Mouse (Mus musculus): ENCODE measurements around the gene 2810408A11Rik.

The 2810408A11Rik gene

DNA sequence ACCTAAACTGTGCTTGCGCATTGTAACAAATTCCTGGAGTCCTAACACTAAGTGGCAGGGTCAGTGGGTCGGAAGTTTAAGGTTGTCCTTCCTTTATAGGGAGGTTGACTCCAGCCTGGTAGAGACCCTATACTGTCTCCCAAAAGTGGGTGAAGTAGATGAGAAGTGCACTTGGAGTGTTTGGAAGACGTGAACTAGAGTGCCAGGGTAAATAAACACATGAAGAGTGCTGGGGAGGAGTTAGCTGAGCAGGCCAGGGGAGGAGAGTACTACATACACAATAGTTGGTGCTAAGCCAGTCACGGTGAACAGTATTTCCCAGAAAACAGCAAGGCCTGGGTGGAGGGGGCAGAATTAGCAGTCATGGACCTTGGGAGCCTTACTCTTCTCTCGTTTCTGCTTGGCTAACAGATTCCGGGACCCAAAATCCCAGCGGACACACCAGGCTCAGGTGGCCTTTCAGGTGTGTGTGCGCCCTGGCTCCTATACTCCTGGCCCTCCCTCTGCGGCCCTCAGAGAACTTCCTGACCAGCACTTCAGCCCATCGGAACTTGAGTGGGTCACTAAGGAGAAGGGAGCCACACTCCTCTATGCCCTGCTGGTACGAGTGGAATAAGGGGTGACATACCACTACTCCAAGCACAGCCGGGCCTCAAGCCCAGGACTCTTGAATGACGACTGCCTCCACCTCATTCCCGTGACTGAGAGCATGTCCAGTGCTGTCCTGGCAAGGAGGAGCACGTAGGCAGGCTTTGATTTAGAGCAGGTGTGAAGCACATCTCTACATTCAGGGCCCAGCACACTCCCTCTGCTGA is 12.1 kb upstream of the 2810408A11Rik start:
- no peak for DNase-seq (ENCODE audit: low spot score)

DNA sequence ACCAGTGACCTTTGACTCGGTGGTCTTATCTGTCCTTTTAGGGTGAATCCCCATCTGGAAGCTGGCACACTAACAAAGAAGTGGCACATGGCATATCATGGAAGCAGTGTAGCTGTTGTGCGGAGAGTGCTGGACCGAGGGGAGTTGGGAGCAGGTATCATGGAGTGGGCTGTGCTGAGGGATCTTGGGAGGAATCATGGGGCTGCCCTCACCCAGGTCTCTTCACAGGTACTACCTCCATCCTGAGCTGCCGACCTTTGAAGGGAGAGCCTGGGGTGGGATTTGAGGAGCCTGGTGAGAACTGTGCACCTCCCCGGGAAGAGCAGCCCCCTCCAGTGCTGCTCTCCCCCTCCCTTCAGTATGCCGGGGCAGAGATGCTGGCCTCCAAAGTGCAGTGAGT is 10.9 kb upstream of the 2810408A11Rik start:
- DNase-seq (ENCODE audit: low spot score) = no peak

DNA sequence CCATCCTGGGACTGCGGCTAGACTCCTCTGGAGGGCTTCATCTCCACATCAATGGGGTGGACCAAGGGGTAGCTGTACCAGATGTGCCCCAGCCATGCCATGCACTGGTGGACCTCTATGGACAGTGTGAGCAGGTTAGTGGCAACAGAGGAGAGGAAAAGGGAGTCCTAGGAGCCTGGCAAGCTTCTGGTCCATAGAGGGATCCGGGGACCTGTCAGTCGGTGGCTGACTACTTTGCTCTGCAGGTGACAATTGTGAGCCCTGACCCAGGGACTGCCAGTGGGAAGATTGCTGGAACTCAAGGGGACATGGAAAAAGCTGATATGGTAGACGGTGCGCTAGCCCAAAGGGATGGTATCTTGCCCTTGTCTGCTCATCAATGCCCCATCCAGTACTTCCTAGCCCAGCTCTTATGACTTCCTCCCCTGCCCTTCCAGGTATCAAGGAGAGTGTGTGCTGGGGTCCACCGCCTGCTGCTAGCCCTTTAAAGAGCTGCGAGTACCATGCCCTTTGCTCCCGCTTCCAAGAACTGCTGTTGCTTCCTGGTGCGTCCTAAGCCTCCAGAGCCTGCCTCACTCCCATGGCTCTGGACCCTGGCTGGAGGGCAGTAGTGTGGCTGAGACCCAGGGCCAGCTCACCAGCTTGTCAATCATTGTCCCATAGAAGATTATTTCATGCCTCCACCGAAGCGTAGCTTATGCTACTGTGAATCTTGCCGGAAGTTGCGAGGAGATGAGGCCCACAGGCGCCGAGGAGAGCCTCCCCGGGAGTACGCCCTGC is 10.2 kb upstream of the 2810408A11Rik start:
- DNase-seq (ENCODE audit: low spot score) = peak; percentile 88

DNA sequence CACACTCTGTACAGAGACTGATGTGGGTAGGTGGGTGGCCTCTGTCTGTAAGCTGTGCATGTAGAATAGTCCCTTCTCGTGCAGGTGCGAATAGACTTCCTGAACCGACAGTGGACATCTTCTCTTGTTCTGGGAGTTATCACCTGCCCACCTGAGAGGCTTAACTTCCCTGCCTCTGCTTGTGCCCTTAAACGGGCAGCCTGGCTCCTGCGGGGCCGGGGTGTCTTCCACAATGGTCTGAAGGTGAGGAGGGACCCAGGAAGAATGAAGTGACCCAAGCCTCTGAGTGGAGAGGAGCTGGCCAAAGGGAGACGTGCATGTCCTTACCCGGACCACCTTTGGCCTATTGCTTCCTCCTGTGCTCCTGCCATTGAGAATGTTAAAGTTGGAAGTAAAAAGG is 9.4 kb upstream of the 2810408A11Rik start:
- DNase-seq (ENCODE audit: low spot score) = no peak

DNA sequence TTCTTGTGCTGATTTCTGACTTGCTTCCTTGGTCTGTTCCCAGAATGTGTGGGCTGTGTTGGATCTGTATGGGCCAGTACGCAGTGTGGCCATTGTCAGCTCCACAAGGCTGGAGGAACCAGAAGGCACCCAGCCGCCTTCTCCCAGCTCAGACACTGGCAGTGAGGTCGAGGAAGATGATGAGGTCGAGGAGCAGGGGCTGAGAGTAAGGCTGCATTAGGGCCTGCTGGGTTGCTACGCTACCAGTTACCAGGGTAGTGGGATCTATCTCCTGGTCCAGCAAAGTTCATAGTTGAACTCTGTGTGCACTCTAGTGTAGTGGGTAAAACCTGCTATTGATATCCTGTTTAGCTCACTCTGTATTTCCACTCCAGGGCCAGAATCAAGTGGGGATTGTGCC is 8.4 kb upstream of the 2810408A11Rik start:
- no peak for DNase-seq (ENCODE audit: low spot score)

DNA sequence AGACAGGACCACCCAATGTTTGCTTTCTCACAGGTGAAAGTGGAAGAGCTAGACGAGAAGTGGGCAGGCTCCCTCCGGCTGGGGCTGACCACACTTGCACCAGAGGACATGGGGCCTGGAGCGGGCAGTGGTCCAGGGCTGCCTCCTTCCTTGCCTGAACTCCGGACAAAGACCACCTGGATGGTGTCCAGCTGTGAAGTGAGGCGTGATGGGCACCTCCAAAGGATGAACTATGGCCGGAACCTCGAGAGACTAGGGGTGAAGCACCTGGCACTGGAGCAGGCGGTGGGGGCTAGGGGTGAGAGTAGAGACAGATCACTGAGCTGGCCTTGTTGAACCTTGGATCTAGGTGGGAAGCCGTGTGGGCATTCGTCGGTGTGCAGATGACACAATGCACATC is 7.9 kb upstream of the 2810408A11Rik start:
- no peak for DNase-seq (ENCODE audit: low spot score)

DNA sequence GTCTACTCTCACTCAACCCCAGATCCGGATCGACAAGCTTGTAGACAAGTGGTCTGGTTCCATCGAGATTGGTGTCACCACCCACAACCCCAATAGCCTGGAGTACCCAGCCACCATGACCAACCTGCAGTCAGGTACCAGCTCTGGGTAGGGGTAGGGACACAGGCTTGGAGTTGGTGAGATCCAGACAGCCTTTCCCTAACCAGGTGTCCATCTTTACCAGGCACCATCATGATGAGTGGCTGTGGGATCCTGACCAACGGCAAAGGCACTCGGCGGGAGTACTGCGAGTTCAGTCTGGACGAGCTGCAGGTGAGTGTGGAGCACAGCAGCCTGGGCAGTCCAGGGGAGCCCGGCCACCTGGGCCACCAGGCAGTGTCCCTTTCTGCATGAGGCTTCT is 3.5 kb upstream of the 2810408A11Rik start:
- no peak for DNase-seq (ENCODE audit: low spot score)

DNA sequence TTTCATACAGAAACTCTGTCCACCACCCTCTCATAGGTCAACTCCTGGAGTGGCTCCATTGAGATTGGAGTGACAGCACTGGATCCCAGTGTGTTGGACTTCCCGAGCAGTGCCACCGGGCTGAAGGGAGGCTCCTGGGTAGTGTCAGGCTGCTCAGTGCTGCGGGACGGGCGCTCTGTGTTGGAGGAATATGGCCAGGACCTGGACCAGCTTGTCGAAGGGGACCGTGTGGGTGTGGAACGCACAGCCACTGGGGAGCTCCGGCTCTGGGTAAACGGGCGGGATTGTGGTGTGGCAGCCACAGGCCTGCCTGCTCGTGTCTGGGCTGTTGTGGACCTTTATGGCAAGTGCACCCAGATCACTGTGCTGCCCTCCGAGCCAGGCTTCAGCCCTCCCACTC is 2.2 kb upstream of the 2810408A11Rik start:
- DNase-seq (ENCODE audit: low spot score) = no peak

DNA sequence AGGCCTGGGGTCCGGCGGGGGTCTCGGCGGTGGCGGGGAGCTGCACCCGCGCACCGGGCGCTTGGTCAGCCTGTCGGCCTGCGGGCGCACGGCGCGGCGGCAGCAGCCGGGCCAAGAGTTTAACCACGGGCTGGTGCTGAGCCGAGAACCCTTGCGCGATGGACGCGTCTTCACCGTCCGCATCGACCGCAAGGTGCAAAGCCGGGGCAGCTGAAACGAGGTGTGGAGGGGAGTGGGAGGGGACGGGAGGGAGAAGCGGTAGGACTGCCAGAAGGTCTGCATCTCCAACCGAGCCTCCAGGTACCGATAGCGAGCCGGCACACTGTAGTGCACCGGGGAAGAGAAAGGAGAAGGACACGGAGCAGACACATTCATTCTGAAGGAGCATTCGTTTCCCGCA is 1.2 kb upstream of the 2810408A11Rik start:
- DNase-seq (ENCODE audit: low spot score) = no peak

DNA sequence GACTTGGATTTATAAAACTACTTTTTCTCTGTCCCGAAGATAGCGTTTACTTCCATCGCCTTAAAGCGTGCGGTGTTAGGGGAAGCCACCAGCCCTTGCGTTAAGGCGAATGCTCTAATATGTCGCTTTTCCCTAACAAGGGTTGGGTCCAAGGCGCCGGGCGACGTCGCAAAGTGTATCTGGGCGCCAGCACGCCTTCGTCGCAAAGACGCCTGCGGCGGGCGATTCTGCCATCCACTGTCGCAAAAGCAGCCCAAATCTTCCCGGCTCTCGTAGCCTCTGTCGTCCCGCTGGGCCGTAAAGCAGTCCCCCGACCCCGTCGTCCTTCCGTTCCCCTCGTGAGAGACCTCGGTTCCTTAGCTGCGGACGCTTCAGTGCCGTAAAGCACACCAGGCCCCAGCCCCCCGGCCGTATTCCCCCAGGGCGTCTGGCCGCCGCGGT is 639 bp upstream of the 2810408A11Rik start:
- DNase-seq (ENCODE audit: low spot score) = peak; percentile 96

DNA sequence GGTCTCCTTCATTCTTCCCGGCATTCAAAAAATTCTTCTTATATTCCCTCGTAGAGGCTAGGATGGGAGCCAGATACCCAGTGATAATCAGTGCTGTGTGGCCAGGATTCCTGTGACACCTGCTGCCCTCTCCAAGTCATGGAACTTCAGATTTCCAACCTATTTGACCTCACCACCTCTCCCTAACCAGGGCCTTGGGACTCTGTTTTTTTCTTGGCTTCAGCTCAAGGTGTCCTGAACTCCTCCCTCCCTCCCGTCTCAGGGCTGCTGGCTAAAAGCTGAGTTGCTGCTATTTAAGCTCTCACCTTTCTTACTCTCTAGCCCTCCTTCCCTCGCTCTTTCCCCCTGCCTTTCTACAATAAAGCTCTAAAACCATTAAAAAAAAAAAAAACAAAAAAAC is 917 bp downstream of the 2810408A11Rik start:
- no peak for DNase-seq (ENCODE audit: low spot score)

DNA sequence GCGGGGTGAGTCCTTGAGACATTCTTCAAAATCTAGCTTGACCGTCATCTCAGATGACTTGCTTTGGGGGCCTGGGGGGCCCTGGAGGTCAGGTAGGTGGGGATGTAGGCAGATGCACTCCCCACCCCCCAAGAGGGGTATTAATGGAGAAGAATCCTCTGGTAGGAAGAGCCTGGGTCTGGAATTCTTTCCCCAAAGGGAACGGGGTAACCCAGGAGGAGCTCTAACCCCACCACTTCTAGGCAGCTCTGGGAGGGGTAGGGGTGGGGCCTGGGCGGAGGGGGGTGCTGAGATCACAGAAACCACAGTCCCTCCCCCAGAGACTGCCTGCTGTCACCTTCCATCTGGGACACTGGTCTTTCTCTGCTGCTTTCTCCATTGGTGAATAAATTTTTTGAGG is 5.5 kb downstream of the 2810408A11Rik start, which contains the start of gene Acap1:
Gene Acap1 (minus strand): TSS at position 249 of the 400 bp plus-strand sequence.
- DNase-seq (ENCODE audit: low spot score) = no peak

DNA sequence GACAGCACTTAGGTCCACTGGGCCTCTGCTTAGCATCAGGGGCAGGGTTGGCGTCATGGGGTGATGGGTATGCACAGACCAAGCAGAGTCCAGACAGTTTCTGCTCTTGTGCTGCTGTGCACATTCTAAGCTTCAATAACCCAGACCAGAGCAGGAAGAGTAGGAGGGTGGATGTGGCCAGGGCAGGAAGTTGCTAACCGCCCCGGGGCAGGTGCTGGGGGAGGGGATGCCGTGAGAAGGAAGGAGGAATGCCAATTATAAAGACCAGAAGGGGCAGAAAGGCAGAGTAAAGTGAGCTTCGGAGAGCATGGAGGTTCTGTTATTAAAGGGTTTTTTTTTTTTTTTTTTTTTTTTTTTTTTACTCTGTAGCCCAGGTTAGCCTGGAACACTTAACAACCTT is 6.1 kb downstream of the 2810408A11Rik start:
- no peak for DNase-seq (ENCODE audit: low spot score)

DNA sequence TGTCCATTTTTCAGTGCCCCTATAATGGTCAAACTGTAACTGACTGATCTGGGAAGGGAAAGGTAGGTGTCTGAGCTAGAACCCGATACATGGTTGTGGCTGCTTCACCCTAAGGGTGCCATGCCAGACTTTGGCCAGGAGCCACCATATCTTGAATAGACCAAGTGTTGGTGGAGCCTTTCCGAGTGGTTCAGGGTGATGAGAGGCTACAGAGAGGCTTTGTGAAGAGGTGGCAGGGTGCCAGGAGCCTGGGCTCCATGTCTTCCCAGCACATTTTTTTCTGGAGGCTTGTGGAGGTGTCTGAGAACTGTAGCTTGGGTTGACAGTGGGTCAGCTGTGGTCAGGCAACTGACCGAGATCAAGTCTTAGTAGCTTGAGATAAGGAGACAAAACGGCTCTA is 9.3 kb downstream of the 2810408A11Rik start:
- no peak for DNase-seq (ENCODE audit: low spot score)

DNA sequence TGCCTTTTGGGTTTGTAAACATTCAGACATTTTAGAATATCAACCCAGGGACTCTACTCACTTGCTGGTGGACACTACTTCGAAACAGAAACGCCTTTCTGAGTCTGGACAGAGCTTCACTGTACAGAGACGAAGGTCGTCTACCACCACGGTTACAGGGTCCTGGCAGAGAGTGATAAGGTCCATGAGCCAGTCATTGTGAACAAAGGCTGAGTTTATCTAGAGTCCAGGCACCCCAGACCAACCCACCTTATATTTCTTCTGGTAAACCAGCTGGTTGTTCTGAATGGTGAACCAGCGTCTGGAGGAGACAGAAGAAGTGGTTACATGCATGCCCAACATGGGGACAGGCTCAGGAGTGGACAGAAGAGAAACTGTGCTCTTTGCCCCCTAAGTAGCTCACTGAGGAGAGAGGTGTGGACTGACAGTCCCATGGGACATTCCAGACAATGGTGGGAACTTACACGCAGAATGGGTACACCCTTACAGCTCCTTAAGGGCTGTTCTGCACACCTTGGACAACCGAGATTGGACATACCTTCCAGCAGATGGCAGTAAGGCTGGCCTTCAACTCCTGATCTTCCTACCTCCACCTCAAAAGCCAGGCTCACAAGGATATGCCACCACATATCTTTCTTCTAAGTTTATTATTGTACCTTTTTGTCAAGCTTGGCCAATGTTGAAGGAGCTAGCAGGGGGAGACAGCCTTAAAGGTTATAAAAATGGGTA is 13.7 kb downstream of the 2810408A11Rik start:
- peak; percentile 38 for DNase-seq (ENCODE audit: low spot score)

DNA sequence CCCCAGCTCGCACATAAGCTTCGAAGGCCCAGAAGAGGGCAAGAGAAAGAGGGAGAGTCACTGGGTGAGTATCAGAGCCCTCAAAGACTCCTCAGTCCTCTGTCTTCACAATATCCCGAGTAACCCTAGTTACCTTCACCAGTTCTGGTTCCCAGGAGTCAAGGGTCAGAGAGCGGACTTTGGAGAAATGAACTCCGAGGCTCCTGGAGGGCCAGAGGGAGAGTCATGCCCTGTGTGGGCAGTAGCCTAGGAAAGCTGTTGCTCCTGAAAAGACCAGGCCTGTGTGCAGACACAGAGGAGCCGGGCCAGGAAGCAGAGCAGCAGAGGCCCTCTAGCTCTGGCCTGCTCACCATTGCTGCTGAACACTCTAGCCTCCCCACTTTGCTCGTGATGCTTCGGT is 16.1 kb downstream of the 2810408A11Rik start:
- DNase-seq (ENCODE audit: low spot score) = no peak

DNA sequence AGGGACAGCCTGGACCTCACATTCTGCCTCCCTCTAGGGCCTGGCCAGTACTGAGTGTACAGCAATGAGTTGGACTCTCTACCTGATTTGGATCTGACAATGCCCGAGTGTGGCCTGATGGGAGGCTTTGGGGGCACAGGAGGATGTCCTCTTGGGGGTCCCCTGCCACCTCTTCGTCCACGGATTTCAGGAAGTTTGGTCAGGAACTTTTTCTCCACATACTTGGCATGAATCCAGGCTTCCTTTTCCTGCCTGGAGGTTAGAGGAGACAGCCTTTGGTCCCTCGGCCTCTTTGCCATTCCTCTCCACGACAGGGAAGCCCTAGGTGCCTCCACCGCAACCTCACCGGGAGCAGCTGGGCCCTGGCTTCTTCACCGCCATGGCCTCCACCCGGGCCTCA is 16.5 kb downstream of the 2810408A11Rik start:
- no peak for DNase-seq (ENCODE audit: low spot score)

DNA sequence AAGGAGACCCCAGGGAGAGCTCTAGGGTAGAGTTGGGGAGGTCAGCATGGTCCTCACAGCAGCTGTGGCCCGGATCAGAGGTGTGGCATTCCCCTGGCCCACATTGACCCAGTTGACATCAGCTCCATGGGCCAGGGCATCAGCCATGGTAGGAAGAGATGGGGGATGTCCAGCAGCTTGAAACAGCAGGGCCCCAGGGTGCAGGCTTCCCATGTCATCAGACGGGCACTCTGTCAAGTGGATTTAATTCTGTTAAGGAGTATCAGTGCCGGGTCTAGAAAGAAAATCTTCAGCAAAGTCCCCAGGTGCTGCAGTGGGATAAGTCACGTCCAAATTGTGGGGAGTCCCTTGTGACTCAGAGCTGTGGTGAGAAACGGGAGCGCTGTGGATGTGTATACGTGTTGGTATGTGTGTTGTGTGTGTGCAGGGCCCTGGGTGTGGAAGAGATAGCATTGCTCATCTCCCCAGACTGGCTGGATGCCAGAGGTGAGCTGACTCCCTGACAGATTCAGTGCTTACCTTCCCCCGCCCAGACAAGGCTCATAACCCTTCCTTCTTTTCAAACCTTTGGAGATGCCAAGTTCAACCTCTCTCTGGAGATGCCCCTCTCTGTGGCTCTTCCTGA is 17.1 kb downstream of the 2810408A11Rik start:
- DNase-seq (ENCODE audit: low spot score) = no peak

DNA sequence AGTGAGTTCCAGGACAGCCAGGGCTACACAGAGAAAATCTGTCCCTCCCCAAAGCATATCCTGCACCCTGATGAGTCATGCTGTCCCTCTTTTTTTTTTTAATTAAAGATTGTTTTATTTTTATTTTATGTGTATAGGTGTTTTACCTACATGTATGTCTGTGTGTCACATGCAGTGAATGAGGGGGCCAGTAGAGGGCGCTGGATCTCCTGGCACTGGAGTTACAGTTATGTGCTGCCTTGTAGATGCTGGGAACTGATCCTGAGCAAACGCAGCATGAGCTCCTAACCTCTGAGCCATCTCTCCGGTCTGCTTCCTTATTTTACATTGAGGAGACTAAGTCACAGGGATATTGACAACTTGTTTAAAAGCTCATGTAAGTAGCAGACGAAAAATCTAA is 17.7 kb downstream of the 2810408A11Rik start:
- no peak for DNase-seq (ENCODE audit: low spot score)

DNA sequence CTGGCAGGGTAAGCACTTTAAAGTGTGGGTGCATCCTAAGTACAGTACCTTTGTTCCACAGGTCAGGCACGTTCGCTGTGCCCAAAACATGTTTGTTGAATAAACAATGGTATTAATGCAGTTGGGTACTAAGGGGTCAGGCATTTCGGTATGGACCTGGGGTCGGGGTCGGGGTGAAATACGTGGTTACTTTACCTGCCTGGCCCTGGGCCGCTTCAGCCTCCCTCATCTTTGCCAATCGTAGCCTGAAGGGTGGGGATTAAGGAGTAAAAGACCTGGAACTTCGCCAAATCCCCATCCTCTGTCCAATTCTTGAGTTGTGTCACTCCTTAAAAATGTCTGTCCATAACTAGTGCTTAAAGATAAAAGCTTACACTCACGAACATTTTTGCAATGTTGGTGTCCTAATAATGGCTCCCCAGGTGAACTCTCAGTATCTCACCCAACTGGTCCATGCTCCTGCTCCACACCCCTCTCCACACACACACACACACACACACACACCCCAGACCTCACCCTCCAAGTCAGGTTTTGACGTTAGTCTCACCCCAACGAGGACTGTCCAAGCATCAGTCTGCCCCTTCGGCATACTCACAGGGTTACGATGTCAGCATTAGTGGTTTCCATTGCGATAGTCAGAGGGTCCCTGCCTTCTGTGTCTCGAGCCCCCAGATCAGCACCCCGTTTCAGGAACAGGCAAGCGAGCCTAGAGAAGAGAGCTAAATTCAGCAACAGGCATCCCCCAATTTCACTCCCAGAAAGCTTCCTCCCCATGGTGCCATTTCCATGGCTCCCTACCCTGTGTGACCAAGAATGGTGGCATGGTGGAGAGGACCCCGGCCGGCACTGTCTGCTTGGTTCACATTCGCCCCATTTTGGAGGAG is 18.8 kb downstream of the 2810408A11Rik start:
- no peak for DNase-seq (ENCODE audit: low spot score)

Data from yolk sac, embryonic 10.5 days (tissue).